Mouse (Mus musculus): ENCODE results near the gene Stxbp1. TPM values are rescaled to one million over a fixed set of nuclear protein-coding genes. Genes with fewer than 3 reads are reported as not detected.

The Stxbp1 gene
- polyA plus RNA-seq, 1 experiment = 889 TPM

- Histone ChIP-seq H3K4me1 (ENCODE audit: control insufficient read depth, insufficient read depth, low read length) (peaks cover 3% of the 10 kb centered on the region; the same call in 1 of the 2 replicates), H3K27me3 (ENCODE audit: control insufficient read depth, insufficient read depth, low read length) (no peaks in the 10 kb centered on the region), H3K27ac (ENCODE audit: insufficient read depth, low read length) (no peak overlapping the region), H3K4me3 (replicated peaks; ENCODE audit: insufficient read depth, low read depth, low read length) (no peak overlapping the region)
- TF ChIP-seq POLR2A (IDR thresholded peaks at IDR 0.05; ENCODE audit: borderline replicate concordance, insufficient read depth, low read length) (no peak), CTCF (IDR thresholded peaks at IDR 0.05; ENCODE audit: borderline replicate concordance, insufficient read depth, low read depth, low read length) (no peak)
- 61% methylated on average over 3 of the region's 3 CpGs for WGBS
- no peak for DNase-seq
Measured at GRCm38 (mm10) chr2:32888551-32888950, 41.5 kb upstream of the Stxbp1 start.

GRCm38 (mm10) chr2:32888029-32888428, 41.0 kb upstream of the Stxbp1 start:
- H3K27ac ChIP-seq (ENCODE audit: insufficient read depth, low read length) = no peak overlapping the region

DNA sequence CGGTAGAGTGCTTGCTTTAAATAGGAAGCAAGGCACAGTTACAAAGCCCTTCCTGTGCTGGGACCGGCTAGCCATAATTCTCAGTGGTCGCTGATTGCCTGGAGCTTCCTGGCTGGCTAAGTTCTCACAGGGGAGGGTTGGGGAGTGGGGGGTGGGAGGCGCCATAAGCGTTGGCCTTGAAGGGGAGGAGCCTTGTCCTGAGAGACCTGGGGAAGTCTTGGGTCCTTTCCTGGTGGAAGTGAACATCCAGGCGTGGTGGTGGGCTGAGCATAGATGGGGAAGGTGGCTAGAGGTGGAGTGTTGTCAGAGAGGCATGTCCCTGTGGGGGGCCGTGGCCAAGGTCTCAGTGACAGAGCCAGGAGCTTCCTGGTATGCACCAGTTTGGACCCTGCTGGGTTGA, 37.7 kb upstream of the Stxbp1 start:
- TF ChIP-seq CTCF (IDR thresholded peaks at IDR 0.05; ENCODE audit: borderline replicate concordance, insufficient read depth, low read depth, low read length) = no peak
- TF ChIP-seq POLR2A (IDR thresholded peaks at IDR 0.05; ENCODE audit: borderline replicate concordance, insufficient read depth, low read length) = no peak
- Histone ChIP-seq H3K27me3 (ENCODE audit: control insufficient read depth, insufficient read depth, low read length) (no peaks in the 10 kb centered on the region), H3K4me3 (replicated peaks; ENCODE audit: insufficient read depth, low read depth, low read length) (no peak overlapping the region), H3K4me1 (ENCODE audit: control insufficient read depth, insufficient read depth, low read length) (peaks cover 11% of the 10 kb centered on the region), H3K27ac (ENCODE audit: insufficient read depth, low read length) (no peak overlapping the region)
- no peak for DNase-seq
- 53% methylated on average over 7 of the region's 7 CpGs for WGBS

More at GRCm38 (mm10) chr2:32888029-32888428, 41.0 kb upstream of the Stxbp1 start:
- peaks cover 3% of the 10 kb centered on the region; the same call in 1 of the 2 replicates for H3K4me1 ChIP-seq (ENCODE audit: control insufficient read depth, insufficient read depth, low read length)
- 44% methylated on average over 9 of the region's 9 CpGs for WGBS
- TF ChIP-seq POLR2A (IDR thresholded peaks at IDR 0.05; ENCODE audit: borderline replicate concordance, insufficient read depth, low read length) (no peak), CTCF (IDR thresholded peaks at IDR 0.05; ENCODE audit: borderline replicate concordance, insufficient read depth, low read depth, low read length) (no peak)
- DNase-seq = no peak
- no peaks in the 10 kb centered on the region for H3K27me3 ChIP-seq (ENCODE audit: control insufficient read depth, insufficient read depth, low read length)
- no peak overlapping the region for H3K4me3 ChIP-seq (replicated peaks; ENCODE audit: insufficient read depth, low read depth, low read length)

GRCm38 (mm10) chr2:32882283-32883043, 35.4 kb upstream of the Stxbp1 start:
- TF ChIP-seq POLR2A (IDR thresholded peaks at IDR 0.05; ENCODE audit: borderline replicate concordance, insufficient read depth, low read length) = no peak
- no peak for TF ChIP-seq CTCF (IDR thresholded peaks at IDR 0.05; ENCODE audit: borderline replicate concordance, insufficient read depth, low read depth, low read length)
- Histone ChIP-seq H3K4me1 (ENCODE audit: control insufficient read depth, insufficient read depth, low read length) (peaks cover 14% of the 10 kb centered on the region), H3K4me3 (replicated peaks; ENCODE audit: insufficient read depth, low read depth, low read length) (no peak overlapping the region), H3K27me3 (ENCODE audit: control insufficient read depth, insufficient read depth, low read length) (no peaks in the 10 kb centered on the region), H3K27ac (ENCODE audit: insufficient read depth, low read length) (no peak overlapping the region)
- 72% methylated on average over 14 of the region's 21 CpGs for WGBS
- DNase-seq = no peak

DNA sequence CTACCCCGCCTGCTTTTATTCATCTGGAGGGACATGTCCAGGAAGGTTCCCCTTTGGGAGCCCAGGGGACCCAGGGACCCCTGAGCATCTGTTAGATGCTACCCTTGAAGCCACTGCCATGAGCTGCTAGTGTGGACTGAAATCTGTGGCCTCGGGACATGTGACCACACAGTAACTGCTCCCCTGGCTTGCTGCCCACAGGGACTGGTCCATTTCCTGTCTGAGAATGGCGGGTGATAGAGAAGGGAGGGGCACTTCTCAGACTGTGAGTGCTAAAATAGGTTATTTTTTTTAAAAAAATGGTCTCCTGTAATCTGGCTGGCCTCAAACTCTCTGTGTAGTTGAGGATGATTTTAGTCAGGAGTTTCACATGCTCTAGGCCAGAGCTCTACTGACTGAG, 34.7 kb upstream of the Stxbp1 start:
- TF ChIP-seq POLR2A (IDR thresholded peaks at IDR 0.05; ENCODE audit: borderline replicate concordance, insufficient read depth, low read length) (no peak), CTCF (IDR thresholded peaks at IDR 0.05; ENCODE audit: borderline replicate concordance, insufficient read depth, low read depth, low read length) (no peak)
- Histone ChIP-seq H3K4me3 (replicated peaks; ENCODE audit: insufficient read depth, low read depth, low read length) (no peak overlapping the region), H3K27ac (ENCODE audit: insufficient read depth, low read length) (no peak overlapping the region), H3K4me1 (ENCODE audit: control insufficient read depth, insufficient read depth, low read length) (peaks cover 20% of the 10 kb centered on the region), H3K27me3 (ENCODE audit: control insufficient read depth, insufficient read depth, low read length) (no peaks in the 10 kb centered on the region)
- 32% methylated on average over 3 of the region's 3 CpGs for WGBS
- DNase-seq = peak; percentile 44 to 53

DNA sequence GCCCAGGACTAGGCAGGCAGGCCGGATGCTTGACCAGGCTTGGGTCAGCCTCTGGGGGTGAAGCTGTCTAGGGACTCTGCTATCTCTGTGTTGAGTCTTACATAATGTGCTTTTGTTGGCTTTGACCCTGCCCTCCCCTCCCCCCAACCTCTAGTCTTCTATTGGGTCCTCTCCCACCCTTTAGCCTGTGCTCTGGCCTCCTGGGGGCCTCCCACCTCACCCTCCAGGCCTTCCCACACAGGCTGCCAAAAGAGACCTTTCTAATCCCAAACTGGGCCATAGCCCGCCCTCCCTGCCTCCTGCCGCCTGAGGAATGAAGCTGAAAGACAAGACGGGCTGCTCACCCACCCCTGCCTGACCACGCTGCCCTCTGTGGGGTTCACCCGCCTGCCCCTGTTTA, 34.0 kb upstream of the Stxbp1 start:
- H3K4me1 ChIP-seq (ENCODE audit: control insufficient read depth, insufficient read depth, low read length) = peaks cover 20% of the 10 kb centered on the region
- 56% methylated on average over 6 of the region's 6 CpGs for WGBS
- DNase-seq = no peak
- no peak for TF ChIP-seq CTCF (IDR thresholded peaks at IDR 0.05; ENCODE audit: borderline replicate concordance, insufficient read depth, low read depth, low read length)
- H3K27ac ChIP-seq (ENCODE audit: insufficient read depth, low read length) = no peak overlapping the region
- H3K4me3 ChIP-seq (replicated peaks; ENCODE audit: insufficient read depth, low read depth, low read length) = no peak overlapping the region
- no peaks in the 10 kb centered on the region for H3K27me3 ChIP-seq (ENCODE audit: control insufficient read depth, insufficient read depth, low read length)

DNA sequence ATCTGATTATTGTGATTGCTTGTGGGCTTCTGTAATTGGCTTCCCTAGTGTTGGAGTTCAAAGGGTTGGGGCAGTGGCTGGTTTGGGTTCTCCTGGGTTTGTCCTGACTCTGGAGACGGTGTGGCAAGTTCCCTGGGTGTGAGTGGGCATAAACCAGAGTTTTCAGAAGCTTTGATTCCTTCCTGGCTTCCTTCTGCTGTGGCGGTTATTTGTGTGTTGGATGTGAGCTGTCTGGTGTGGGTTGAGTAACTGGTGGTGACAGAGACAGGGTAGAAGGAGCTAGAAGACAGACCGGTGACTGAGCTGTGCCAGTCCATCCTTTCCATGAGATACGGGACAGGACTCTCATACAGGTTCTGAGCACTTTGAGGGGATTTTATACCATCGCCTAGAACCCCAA, 32.5 kb upstream of the Stxbp1 start:
- no peak overlapping the region for H3K27ac ChIP-seq (ENCODE audit: insufficient read depth, low read length)
- no peak for TF ChIP-seq CTCF (IDR thresholded peaks at IDR 0.05; ENCODE audit: borderline replicate concordance, insufficient read depth, low read depth, low read length)
- TF ChIP-seq POLR2A (IDR thresholded peaks at IDR 0.05; ENCODE audit: borderline replicate concordance, insufficient read depth, low read length) = no peak
- no peak for DNase-seq
- peaks cover 20% of the 10 kb centered on the region for H3K4me1 ChIP-seq (ENCODE audit: control insufficient read depth, insufficient read depth, low read length)
- 94% methylated on average over 5 of the region's 5 CpGs for WGBS
- H3K27me3 ChIP-seq (ENCODE audit: control insufficient read depth, insufficient read depth, low read length) = no peaks in the 10 kb centered on the region
- no peak overlapping the region for H3K4me3 ChIP-seq (replicated peaks; ENCODE audit: insufficient read depth, low read depth, low read length)

DNA sequence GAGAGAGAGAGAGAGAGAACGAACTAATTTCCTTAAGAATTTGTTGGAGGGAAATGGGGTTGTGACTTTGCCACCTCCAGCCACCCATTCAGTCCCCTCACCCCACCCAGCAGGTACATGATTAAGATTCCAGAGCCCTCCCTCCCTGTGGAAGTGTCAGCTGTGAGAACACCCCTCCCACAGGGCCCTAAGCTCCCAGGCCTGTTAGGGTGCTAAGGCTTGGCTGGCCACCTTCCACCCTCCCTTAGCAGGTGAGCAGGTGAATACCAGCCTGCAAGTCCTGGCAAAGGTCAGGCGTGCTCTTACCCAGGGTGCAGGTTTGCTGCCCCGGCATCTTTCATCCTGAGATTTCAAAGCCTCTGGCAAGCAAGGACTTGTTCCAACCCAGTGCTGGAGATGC, 31.4 kb upstream of the Stxbp1 start:
- Histone ChIP-seq H3K4me1 (ENCODE audit: control insufficient read depth, insufficient read depth, low read length) (peaks cover 20% of the 10 kb centered on the region), H3K27me3 (ENCODE audit: control insufficient read depth, insufficient read depth, low read length) (no peaks in the 10 kb centered on the region), H3K27ac (ENCODE audit: insufficient read depth, low read length) (no peak overlapping the region), H3K4me3 (replicated peaks; ENCODE audit: insufficient read depth, low read depth, low read length) (no peak overlapping the region)
- DNase-seq = no peak
- TF ChIP-seq CTCF (IDR thresholded peaks at IDR 0.05; ENCODE audit: borderline replicate concordance, insufficient read depth, low read depth, low read length) = no peak
- TF ChIP-seq POLR2A (IDR thresholded peaks at IDR 0.05; ENCODE audit: borderline replicate concordance, insufficient read depth, low read length) = no peak
- WGBS = 68% methylated on average over 3 of the region's 3 CpGs

Data from cerebellum, adult 2 months (tissue).